Mouse (Mus musculus) left cerebral cortex, adult 8-10 months (tissue): ENCODE data around the gene Cyp4a32. TPM values are rescaled to one million over a fixed set of nuclear protein-coding genes. Genes with fewer than 3 reads are reported as not detected.
"Not testable (repeated sequence)": the region's sequence is repeated elsewhere in the genome, so short reads cannot be mapped to it uniquely, and the experiment has no call there.

Source experiments
- DNase-seq, 2 experiments: peaks; one replicate each; pipeline ENCODE4 v3.0.0; 2022; ENCODE audit warnings: low spot score in 2 of 2
- total RNA-seq, 4 experiments: library from RNA; stranded (reverse); gene quantifications; 2 replicates each; pipeline ENCODE4 v1.2.4; 2022

Cyp4a32 gene
- total RNA-seq, result not detected

- DNase-seq, result not testable (repeated sequence)
Observed at GRCm38 (mm10) chr4:115600611-115601010, at the start of gene Cyp4a32. TSS of gene Cyp4a32 (plus strand) at chr4:115600969.

GRCm38 (mm10) chr4:115552726-115553125 lies 48.0 kb upstream of the Cyp4a32 start:
- no peak for DNase-seq

- DNase-seq, result no peak
Observed at GRCm38 (mm10) chr4:115555513-115555912, 45.3 kb upstream of the Cyp4a32 start.

- no peak for DNase-seq
Observed at GRCm38 (mm10) chr4:115557861-115558561, 42.8 kb upstream of the Cyp4a32 start.

- not testable (repeated sequence) for DNase-seq
Observed at GRCm38 (mm10) chr4:115561236-115561635, 39.5 kb upstream of the Cyp4a32 start.

GRCm38 (mm10) chr4:115563401-115563800 lies 37.4 kb upstream of the Cyp4a32 start, which contains the start of gene Cyp4a31:
TSS of gene Cyp4a31 (plus strand) at chr4:115563649.
- DNase-seq, result no peak

- not testable (repeated sequence) for DNase-seq
Observed at GRCm38 (mm10) chr4:115564469-115565225, 36.1 kb upstream of the Cyp4a32 start.

- DNase-seq, result no peak
Observed at GRCm38 (mm10) chr4:115575255-115575654, 25.5 kb upstream of the Cyp4a32 start.

GRCm38 (mm10) chr4:115575776-115576175 lies 25.0 kb upstream of the Cyp4a32 start:
- DNase-seq, result no peak

- DNase-seq, result no peak
Observed at GRCm38 (mm10) chr4:115583036-115583435, 17.7 kb upstream of the Cyp4a32 start.

- DNase-seq, result no peak
Observed at GRCm38 (mm10) chr4:115596357-115596756, 4.4 kb upstream of the Cyp4a32 start.

- DNase-seq, result no peak
Observed at GRCm38 (mm10) chr4:115596824-115597336, 3.9 kb upstream of the Cyp4a32 start.

- DNase-seq, result no peak
Observed at GRCm38 (mm10) chr4:115614005-115614404, 13.2 kb downstream of the Cyp4a32 start.

- DNase-seq, result not testable (repeated sequence)
Observed at GRCm38 (mm10) chr4:115625560-115625959, 24.8 kb downstream of the Cyp4a32 start.

GRCm38 (mm10) chr4:115642967-115643754 lies 42.4 kb downstream of the Cyp4a32 start:
- no peak for DNase-seq

GRCm38 (mm10) chr4:115645371-115645770 lies 44.6 kb downstream of the Cyp4a32 start:
- DNase-seq, result no peak

GRCm38 (mm10) chr4:115647580-115647979 lies 46.8 kb downstream of the Cyp4a32 start, which contains the start of gene Cyp4b1:
TSS of gene Cyp4b1 (minus strand) at chr4:115647723.
- DNase-seq, result no peak

- DNase-seq, result no peak
Observed at GRCm38 (mm10) chr4:115648752-115649151, 48.0 kb downstream of the Cyp4a32 start.

GRCm38 (mm10) chr4:115649344-115649743 lies 48.6 kb downstream of the Cyp4a32 start:
- no peak for DNase-seq

- peak in 1 of 2 experiments; percentile 62 for DNase-seq
Observed at GRCm38 (mm10) chr4:115650866-115651265, 50.1 kb downstream of the Cyp4a32 start.

GRCm38 (mm10) chr4:115655841-115656534 lies 55.2 kb downstream of the Cyp4a32 start:
- DNase-seq, result not testable (repeated sequence)
